Mouse (Mus musculus): ENCODE results near the gene Cox5a. TPM values are rescaled to one million over a fixed set of nuclear protein-coding genes. Genes with fewer than 3 reads are reported as not detected.

Gene Cox5a
- 936 and 1,022 TPM in 2 replicates for polyA plus RNA-seq (2014; fragmentation: Nextera tagmentation; extraction: Ambion mirVana)

DNA sequence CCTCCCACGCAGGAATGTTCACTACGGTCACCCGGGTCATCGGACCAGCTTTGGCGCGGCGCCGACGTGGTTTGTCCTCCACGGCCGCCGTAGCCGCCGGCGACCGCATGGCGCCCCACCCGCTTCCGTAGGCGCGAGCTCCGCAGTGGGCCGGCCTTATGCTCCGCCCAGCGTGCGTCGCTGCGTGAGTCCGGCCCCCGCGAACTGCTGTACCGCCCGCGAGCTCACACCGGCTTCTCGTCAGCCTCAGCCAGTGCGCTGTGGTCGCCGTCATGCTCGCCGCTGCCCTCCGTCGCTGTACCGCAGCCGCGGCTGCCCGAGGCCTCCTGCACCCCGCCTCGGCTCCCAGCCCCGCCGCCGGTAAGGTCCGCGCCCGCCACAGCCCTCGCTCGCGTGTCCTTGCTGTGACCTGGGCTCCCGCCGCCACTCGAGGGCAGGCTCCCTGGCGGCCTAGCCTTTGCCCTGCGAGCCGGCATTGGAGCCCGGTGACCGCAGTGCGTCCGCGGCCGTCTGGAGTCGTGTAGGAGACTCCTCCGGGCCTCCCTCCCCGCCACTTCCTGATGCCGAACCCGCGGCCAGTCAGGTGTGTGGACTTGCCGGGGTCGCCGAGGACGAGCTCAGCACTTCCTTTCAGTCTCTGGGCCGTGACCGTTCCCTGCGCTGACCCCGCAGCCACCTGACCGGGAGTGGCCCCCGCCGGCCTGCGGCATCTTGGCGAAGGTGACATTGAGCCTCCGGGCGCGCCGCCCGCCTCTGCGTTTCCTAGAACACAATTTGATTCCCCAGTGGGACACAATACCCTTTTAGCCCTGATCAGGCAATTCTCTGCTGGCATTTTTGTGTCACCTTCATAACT lies at the start of gene Cox5a:
TSS of gene Cox5a (plus strand) at position 219 of the 856 bp plus-strand sequence.
- H3K27me3 ChIP-seq (ENCODE audit: control insufficient read depth, insufficient read depth, low read length) = no peaks in the 10 kb centered on the region
- peak within 1 kb of the TSS; percentile 86 for H3K4me2 ChIP-seq (ENCODE audit: low read depth, low read length)
- H3K9ac ChIP-seq (replicated peaks; ENCODE audit: low read depth, low read length) = peak within 1 kb of the TSS; percentile 99
- H3K27ac ChIP-seq (ENCODE audit: low read depth, low read length) = peak within 1 kb of the TSS; percentile 95
- peak within 1 kb of the TSS; percentile 92 for H3K4me3 ChIP-seq (ENCODE audit: low read depth, low read length)
- under 1% methylated on average over 86 of the region's 95 CpGs for WGBS
- H3K9me3 ChIP-seq (ENCODE audit: control insufficient read depth, low read length) = no peaks in the 10 kb centered on the region
- peaks cover 19% of the 10 kb centered on the region for H3K4me1 ChIP-seq (ENCODE audit: control insufficient read depth, insufficient read depth, low read length)
- no peaks in the 10 kb centered on the region for H3K36me3 ChIP-seq (ENCODE audit: control insufficient read depth, insufficient read depth, low read length)
- ATAC-seq (ENCODE audit: low read depth) = peak; percentile 94

DNA sequence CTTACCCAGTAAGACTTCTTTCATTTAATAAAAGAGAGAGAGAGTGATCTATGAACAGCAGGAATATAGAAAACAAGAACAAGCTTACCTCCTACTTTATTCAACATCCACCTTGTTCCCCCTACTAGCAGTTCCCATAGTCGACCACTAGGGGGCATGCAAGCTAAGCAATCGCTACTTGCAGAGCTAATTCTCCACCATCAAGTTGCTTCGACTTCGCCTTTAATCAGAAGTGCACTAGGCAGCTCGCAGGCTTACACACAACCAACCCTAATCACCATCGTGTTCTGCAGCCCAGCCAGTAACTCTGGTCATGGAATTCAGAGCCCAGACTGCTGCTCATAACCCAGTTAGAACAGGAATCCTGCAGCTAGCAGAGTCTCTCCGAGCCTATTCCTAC lies 35.3 kb upstream of the Cox5a start:
- no peaks in the 10 kb centered on the region for H3K36me3 ChIP-seq (ENCODE audit: control insufficient read depth, insufficient read depth, low read length)
- no peaks in the 10 kb centered on the region for H3K9me3 ChIP-seq (ENCODE audit: control insufficient read depth, low read length)
- H3K27ac ChIP-seq (ENCODE audit: low read depth, low read length) = no peak overlapping the region
- ATAC-seq (ENCODE audit: low read depth) = peak; percentile 82; the same call in 1 of the 2 replicates
- H3K4me1 ChIP-seq (ENCODE audit: control insufficient read depth, insufficient read depth, low read length) = no peaks in the 10 kb centered on the region
- H3K4me3 ChIP-seq (ENCODE audit: low read depth, low read length) = no peak overlapping the region
- no peaks in the 10 kb centered on the region for H3K27me3 ChIP-seq (ENCODE audit: control insufficient read depth, insufficient read depth, low read length)
- H3K9ac ChIP-seq (replicated peaks; ENCODE audit: low read depth, low read length) = no peak overlapping the region
- WGBS = 15% methylated on average over 7 of the region's 7 CpGs
- H3K4me2 ChIP-seq (ENCODE audit: low read depth, low read length) = no peak overlapping the region

DNA sequence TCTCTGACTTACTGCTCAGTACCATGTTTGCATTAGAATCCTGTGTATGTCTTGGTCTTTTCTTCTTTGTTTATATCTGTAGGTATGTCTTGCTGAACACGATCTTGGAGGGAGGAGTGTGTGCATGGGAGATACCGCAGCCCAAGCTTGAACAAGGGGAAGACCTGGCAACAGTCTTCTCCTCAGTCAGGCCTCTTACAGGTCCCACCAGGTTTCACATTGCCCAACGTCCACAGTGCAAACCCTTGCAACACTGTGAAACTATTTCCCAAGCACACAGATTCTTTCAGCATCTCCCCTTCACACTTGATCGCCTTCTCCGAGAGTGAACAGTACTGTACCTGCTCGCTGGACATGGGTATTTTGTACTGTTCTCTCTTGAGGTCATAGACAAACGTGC lies 33.3 kb upstream of the Cox5a start:
- Histone ChIP-seq H3K9ac (replicated peaks; ENCODE audit: low read depth, low read length) (no peak overlapping the region), H3K4me1 (ENCODE audit: control insufficient read depth, insufficient read depth, low read length) (no peaks in the 10 kb centered on the region), H3K27ac (ENCODE audit: low read depth, low read length) (no peak overlapping the region), H3K4me3 (ENCODE audit: low read depth, low read length) (no peak overlapping the region), H3K36me3 (ENCODE audit: control insufficient read depth, insufficient read depth, low read length) (no peaks in the 10 kb centered on the region), H3K9me3 (ENCODE audit: control insufficient read depth, low read length) (no peaks in the 10 kb centered on the region), H3K27me3 (ENCODE audit: control insufficient read depth, insufficient read depth, low read length) (no peaks in the 10 kb centered on the region), H3K4me2 (ENCODE audit: low read depth, low read length) (no peak overlapping the region)
- no peak for ATAC-seq (ENCODE audit: low read depth)
- 81% methylated on average over 7 of the region's 7 CpGs for WGBS

- H3K36me3 ChIP-seq (ENCODE audit: control insufficient read depth, insufficient read depth, low read length) = no peaks in the 10 kb centered on the region
- H3K27me3 ChIP-seq (ENCODE audit: control insufficient read depth, insufficient read depth, low read length) = no peaks in the 10 kb centered on the region
- H3K4me1 ChIP-seq (ENCODE audit: control insufficient read depth, insufficient read depth, low read length) = peaks cover 5% of the 10 kb centered on the region; the same call in 1 of the 2 replicates
- ATAC-seq (ENCODE audit: low read depth) = no peak
- no peak overlapping the region for H3K4me3 ChIP-seq (ENCODE audit: low read depth, low read length)
- H3K9ac ChIP-seq (replicated peaks; ENCODE audit: low read depth, low read length) = no peak overlapping the region
- WGBS = 86% methylated on average over 2 of the region's 2 CpGs
- H3K4me2 ChIP-seq (ENCODE audit: low read depth, low read length) = no peak overlapping the region
- H3K27ac ChIP-seq (ENCODE audit: low read depth, low read length) = no peak overlapping the region
- H3K9me3 ChIP-seq (ENCODE audit: control insufficient read depth, low read length) = no peaks in the 10 kb centered on the region
Measured at GRCm38 (mm10) chr9:57493532-57493931, 27.5 kb upstream of the Cox5a start.

GRCm38 (mm10) chr9:57494970-57495369 lies 26.1 kb upstream of the Cox5a start:
- H3K4me3 ChIP-seq (ENCODE audit: low read depth, low read length) = no peak overlapping the region
- no peak overlapping the region for H3K4me2 ChIP-seq (ENCODE audit: low read depth, low read length)
- peaks cover 8% of the 10 kb centered on the region; the same call in 1 of the 2 replicates for H3K4me1 ChIP-seq (ENCODE audit: control insufficient read depth, insufficient read depth, low read length)

DNA sequence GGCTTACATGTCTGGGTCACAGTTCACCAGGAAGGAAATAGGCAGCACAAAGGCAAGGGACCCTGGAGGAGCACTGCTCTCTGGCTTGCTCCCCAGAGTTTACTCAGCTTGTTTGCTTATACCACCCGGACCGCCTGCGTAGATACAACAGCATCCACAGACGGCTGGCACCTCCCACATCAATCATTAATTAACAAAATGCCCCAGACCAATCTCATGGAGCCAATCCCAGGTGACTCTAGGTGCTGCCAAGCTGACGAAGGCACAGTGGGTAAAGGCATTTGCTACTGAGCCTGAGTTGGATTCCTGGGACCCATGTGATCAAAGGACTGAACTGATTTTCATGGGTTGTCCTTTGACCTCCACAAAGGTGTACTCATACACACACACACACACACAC lies 23.8 kb upstream of the Cox5a start:
- H3K4me3 ChIP-seq (ENCODE audit: low read depth, low read length) = no peak overlapping the region
- H3K4me1 ChIP-seq (ENCODE audit: control insufficient read depth, insufficient read depth, low read length) = peaks cover 25% of the 10 kb centered on the region
- no peak for ATAC-seq (ENCODE audit: low read depth)

More at GRCm38 (mm10) chr9:57494970-57495369, 26.1 kb upstream of the Cox5a start:
- no peaks in the 10 kb centered on the region for H3K9me3 ChIP-seq (ENCODE audit: control insufficient read depth, low read length)
- no peak overlapping the region for H3K9ac ChIP-seq (replicated peaks; ENCODE audit: low read depth, low read length)
- ATAC-seq (ENCODE audit: low read depth) = no peak
- no peaks in the 10 kb centered on the region for H3K36me3 ChIP-seq (ENCODE audit: control insufficient read depth, insufficient read depth, low read length)
- H3K27ac ChIP-seq (ENCODE audit: low read depth, low read length) = no peak overlapping the region
- H3K27me3 ChIP-seq (ENCODE audit: control insufficient read depth, insufficient read depth, low read length) = no peaks in the 10 kb centered on the region

DNA sequence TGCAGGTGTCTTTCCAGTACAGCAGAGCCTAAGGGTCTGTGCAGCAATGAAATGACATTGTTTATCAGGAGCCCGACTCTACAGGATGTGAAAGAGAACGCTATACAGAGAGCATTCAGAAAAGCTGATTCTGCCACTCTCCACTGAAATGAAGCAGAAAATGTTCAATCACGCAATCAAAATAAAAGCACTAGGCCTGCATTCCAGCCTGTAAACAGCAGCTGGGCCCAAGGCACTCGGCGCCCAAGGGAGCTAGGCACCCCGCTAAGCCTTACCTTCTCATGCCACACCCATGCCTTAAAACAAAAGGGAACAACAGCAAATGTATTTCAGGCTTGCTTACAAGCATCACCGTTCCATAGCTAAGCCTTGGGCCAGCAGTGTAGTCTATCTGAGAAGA lies 22.5 kb upstream of the Cox5a start:
- no peak overlapping the region for H3K4me2 ChIP-seq (ENCODE audit: low read depth, low read length)
- H3K27ac ChIP-seq (ENCODE audit: low read depth, low read length) = peak overlapping the region; percentile 10
- peaks cover 10% of the 10 kb centered on the region; the same call in 1 of the 2 replicates for H3K27me3 ChIP-seq (ENCODE audit: control insufficient read depth, insufficient read depth, low read length)
- WGBS = 36% methylated on average over 7 of the region's 7 CpGs
- H3K4me3 ChIP-seq (ENCODE audit: low read depth, low read length) = no peak overlapping the region
- no peaks in the 10 kb centered on the region for H3K36me3 ChIP-seq (ENCODE audit: control insufficient read depth, insufficient read depth, low read length)
- no peak for ATAC-seq (ENCODE audit: low read depth)
- H3K9me3 ChIP-seq (ENCODE audit: control insufficient read depth, low read length) = no peaks in the 10 kb centered on the region
- H3K9ac ChIP-seq (replicated peaks; ENCODE audit: low read depth, low read length) = no peak overlapping the region
- H3K4me1 ChIP-seq (ENCODE audit: control insufficient read depth, insufficient read depth, low read length) = peaks cover 38% of the 10 kb centered on the region

More for the DNA sequence above, 23.8 kb upstream of the Cox5a start:
- WGBS = 44% methylated on average over 5 of the region's 5 CpGs
- Histone ChIP-seq H3K4me2 (ENCODE audit: low read depth, low read length) (no peak overlapping the region), H3K9me3 (ENCODE audit: control insufficient read depth, low read length) (no peaks in the 10 kb centered on the region), H3K9ac (replicated peaks; ENCODE audit: low read depth, low read length) (no peak overlapping the region), H3K27ac (ENCODE audit: low read depth, low read length) (no peak overlapping the region), H3K36me3 (ENCODE audit: control insufficient read depth, insufficient read depth, low read length) (no peaks in the 10 kb centered on the region), H3K27me3 (ENCODE audit: control insufficient read depth, insufficient read depth, low read length) (peaks cover 3% of the 10 kb centered on the region; the same call in 1 of the 2 replicates)

- H3K9ac ChIP-seq (replicated peaks; ENCODE audit: low read depth, low read length) = peak overlapping the region; percentile 41
- peak overlapping the region; percentile 86 for H3K27ac ChIP-seq (ENCODE audit: low read depth, low read length)
- no peaks in the 10 kb centered on the region for H3K36me3 ChIP-seq (ENCODE audit: control insufficient read depth, insufficient read depth, low read length)
- 7% methylated on average over 13 of the region's 13 CpGs for WGBS
- ATAC-seq (ENCODE audit: low read depth) = no peak
- peaks cover 12% of the 10 kb centered on the region; the same call in 1 of the 2 replicates for H3K27me3 ChIP-seq (ENCODE audit: control insufficient read depth, insufficient read depth, low read length)
- H3K4me2 ChIP-seq (ENCODE audit: low read depth, low read length) = peak overlapping the region; percentile 89
- H3K9me3 ChIP-seq (ENCODE audit: control insufficient read depth, low read length) = no peaks in the 10 kb centered on the region
- peak overlapping the region; percentile 21 for H3K4me3 ChIP-seq (ENCODE audit: low read depth, low read length)
- peaks cover 65% of the 10 kb centered on the region for H3K4me1 ChIP-seq (ENCODE audit: control insufficient read depth, insufficient read depth, low read length)
Measured at GRCm38 (mm10) chr9:57501452-57501851, 19.6 kb upstream of the Cox5a start.

DNA sequence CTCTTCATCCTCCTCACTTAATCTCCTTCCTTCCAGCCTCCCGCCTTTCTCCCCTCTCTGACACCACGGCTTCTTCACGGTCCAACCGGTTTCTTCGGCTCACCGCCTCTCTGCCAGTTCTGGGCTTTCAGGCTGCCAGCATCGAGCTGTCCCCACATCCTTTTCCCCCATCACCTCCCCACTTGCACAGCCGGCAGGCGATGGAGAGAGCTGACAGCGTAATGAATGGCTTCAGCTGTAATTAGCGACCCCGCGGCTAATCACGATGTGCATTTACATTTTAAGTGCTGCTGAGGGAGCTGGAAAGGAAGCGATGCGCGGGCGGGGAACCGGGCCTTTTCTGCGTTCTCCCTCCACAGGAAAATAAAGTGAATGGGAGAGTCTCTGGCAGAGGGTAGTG lies 19.2 kb upstream of the Cox5a start:
- under 1% methylated on average over 20 of the region's 20 CpGs for WGBS
- Histone ChIP-seq H3K36me3 (ENCODE audit: control insufficient read depth, insufficient read depth, low read length) (no peaks in the 10 kb centered on the region), H3K4me3 (ENCODE audit: low read depth, low read length) (peak overlapping the region; percentile 21), H3K27ac (ENCODE audit: low read depth, low read length) (peak overlapping the region; percentile 86), H3K4me2 (ENCODE audit: low read depth, low read length) (peak overlapping the region; percentile 89), H3K27me3 (ENCODE audit: control insufficient read depth, insufficient read depth, low read length) (peaks cover 12% of the 10 kb centered on the region; the same call in 1 of the 2 replicates), H3K9me3 (ENCODE audit: control insufficient read depth, low read length) (no peaks in the 10 kb centered on the region), H3K4me1 (ENCODE audit: control insufficient read depth, insufficient read depth, low read length) (peaks cover 65% of the 10 kb centered on the region), H3K9ac (replicated peaks; ENCODE audit: low read depth, low read length) (peak overlapping the region; percentile 41)
- peak; percentile 57 for ATAC-seq (ENCODE audit: low read depth)
